Mouse (Mus musculus): Measurements from ENCODE around the gene Lmbrd1.

GRCm38 (mm10) chr1:24683947-24684346 is 5.5 kb downstream of the Lmbrd1 start:
- TF ChIP-seq CTCF (IDR thresholded peaks at IDR 0.05; ENCODE audit: borderline replicate concordance, insufficient read depth, low read length) (no peak), POLR2A (IDR thresholded peaks at IDR 0.05; ENCODE audit: low read depth, low read length) (no peak)

Measured in embryonic fibroblast, embryonic 13.5 days (primary cell).